Mouse (Mus musculus): ENCODE data around the gene Smtn.

Gene Smtn

GRCm38 (mm10) chr11:3526979-3527738 is 13.3 kb downstream of the Smtn start:
- DNase-seq, result peak; percentile 81 to 86

- DNase-seq, result peak in 1 of 2 experiments; percentile 57
Observed at GRCm38 (mm10) chr11:3526207-3526606, 14.2 kb downstream of the Smtn start.

- no peak for DNase-seq
Observed at GRCm38 (mm10) chr11:3525560-3525959, 14.9 kb downstream of the Smtn start.

- no peak for DNase-seq
Observed at GRCm38 (mm10) chr11:3523840-3524582, 16.4 kb downstream of the Smtn start.

- DNase-seq, result peak in 1 of 2 experiments; percentile 19
Observed at GRCm38 (mm10) chr11:3522285-3523000, 18.0 kb downstream of the Smtn start.

- peak in 1 of 2 experiments; percentile 42 for DNase-seq
Observed at GRCm38 (mm10) chr11:3521339-3522224, 18.8 kb downstream of the Smtn start.

- DNase-seq, result no peak
Observed at GRCm38 (mm10) chr11:3520919-3521318, 19.5 kb downstream of the Smtn start.

- DNase-seq, result peak in 1 of 2 experiments; percentile 55
Observed at GRCm38 (mm10) chr11:3519756-3520398, 20.5 kb downstream of the Smtn start.

- peak in 1 of 2 experiments; percentile 4 for DNase-seq
Observed at GRCm38 (mm10) chr11:3519051-3519726, 21.2 kb downstream of the Smtn start.

GRCm38 (mm10) chr11:3517846-3518732 is 22.3 kb downstream of the Smtn start:
- DNase-seq, result no peak

- DNase-seq, result peak; percentile 62 to 67
Observed at GRCm38 (mm10) chr11:3516859-3517845, 23.3 kb downstream of the Smtn start.

- DNase-seq, result no peak
Observed at GRCm38 (mm10) chr11:3516121-3516520, 24.3 kb downstream of the Smtn start.

GRCm38 (mm10) chr11:3515637-3516036 is 24.8 kb downstream of the Smtn start:
- DNase-seq, result peak; percentile 84 to 90

- DNase-seq, result no peak
Observed at GRCm38 (mm10) chr11:3515216-3515615, 25.2 kb downstream of the Smtn start.

GRCm38 (mm10) chr11:3514529-3515054 is 25.8 kb downstream of the Smtn start, which contains the start of gene Selenom:
Gene Selenom (plus strand): TSS chr11:3514684.
- DNase-seq, result peak; percentile 95 to 96

- peak in 1 of 2 experiments; percentile 66 for DNase-seq
Observed at GRCm38 (mm10) chr11:3513291-3513690, 27.1 kb downstream of the Smtn start.

GRCm38 (mm10) chr11:3510321-3510720 is 30.1 kb downstream of the Smtn start:
- DNase-seq, result no peak
